Mouse (Mus musculus) thymus, postnatal 36 days (tissue): ENCODE results near the gene Mgst3.

Experiments
- DNase-seq, 2 experiments: peaks; one replicate each; pipeline ENCODE4 v3.0.0; 2022; ENCODE audit warnings: mixed read lengths in 2 of 2

The Mgst3 gene

GRCm38 (mm10) chr1:167393683-167394492, at the start of gene Mgst3:
Gene Mgst3 (minus strand): TSS chr1:167393841.
- DNase-seq, result peak; percentile 94 to 97

- DNase-seq, result no peak
Measured at GRCm38 (mm10) chr1:167438231-167438885, 44.7 kb upstream of the Mgst3 start.

GRCm38 (mm10) chr1:167437091-167437490, 43.5 kb upstream of the Mgst3 start:
- DNase-seq, result no peak

GRCm38 (mm10) chr1:167436186-167436975, 42.7 kb upstream of the Mgst3 start:
- DNase-seq, result no peak

- no peak for DNase-seq
Measured at GRCm38 (mm10) chr1:167434931-167435330, 41.3 kb upstream of the Mgst3 start.

- no peak for DNase-seq
Measured at GRCm38 (mm10) chr1:167430976-167431676, 37.5 kb upstream of the Mgst3 start.

GRCm38 (mm10) chr1:167426681-167427080, 33.0 kb upstream of the Mgst3 start:
- DNase-seq, result no peak

GRCm38 (mm10) chr1:167425572-167425971, 31.9 kb upstream of the Mgst3 start:
- DNase-seq, result no peak

GRCm38 (mm10) chr1:167422501-167423240, 29.0 kb upstream of the Mgst3 start:
- no peak for DNase-seq

- peak; percentile 54 to 60 for DNase-seq
Measured at GRCm38 (mm10) chr1:167414846-167415245, 21.2 kb upstream of the Mgst3 start.

- no peak for DNase-seq
Measured at GRCm38 (mm10) chr1:167411991-167412715, 18.5 kb upstream of the Mgst3 start.

- no peak for DNase-seq
Measured at GRCm38 (mm10) chr1:167409601-167410000, 16.0 kb upstream of the Mgst3 start.

GRCm38 (mm10) chr1:167405237-167405636, 11.6 kb upstream of the Mgst3 start:
- no peak for DNase-seq

- no peak for DNase-seq
Measured at GRCm38 (mm10) chr1:167393281-167393680, 360 bp downstream of the Mgst3 start.

GRCm38 (mm10) chr1:167392687-167393086, 954 bp downstream of the Mgst3 start:
- DNase-seq, result peak in 1 of 2 experiments; percentile 10

- DNase-seq, result no peak
Measured at GRCm38 (mm10) chr1:167392031-167392640, 1.5 kb downstream of the Mgst3 start.

- DNase-seq, result no peak
Measured at GRCm38 (mm10) chr1:167391241-167391640, 2.4 kb downstream of the Mgst3 start.

GRCm38 (mm10) chr1:167390381-167390780, 3.3 kb downstream of the Mgst3 start:
- no peak for DNase-seq

GRCm38 (mm10) chr1:167389584-167389983, 4.1 kb downstream of the Mgst3 start:
- no peak for DNase-seq

GRCm38 (mm10) chr1:167388571-167388970, 5.1 kb downstream of the Mgst3 start:
- DNase-seq, result no peak

GRCm38 (mm10) chr1:167387796-167388195, 5.8 kb downstream of the Mgst3 start:
- no peak for DNase-seq
